Mouse (Mus musculus) kidney, adult 2 months (tissue): ENCODE measurements around the gene Dhrs4. TPM values are rescaled to one million over a fixed set of nuclear protein-coding genes. Genes with fewer than 3 reads are reported as not detected.

Experiments
- DNase-seq: peaks from one replicate; pipeline ENCODE4 v3.0.0; 2021
- H3K27ac ChIP-seq: fragments of 200-500 bp; 2 replicates; pipeline ENCODE4 v1.5.1; 2012; ENCODE audit warnings: low read depth, low read length, control low read depth, inconsistent platforms; ENCODE audit not compliant: insufficient read depth
- H3K27me3 ChIP-seq: fragments of 200-500 bp; replicated peaks from 2 replicates; pipeline ENCODE4 v1.6.1; 2012; ENCODE audit warnings: mild to moderate bottlenecking, moderate library complexity, low read length, inconsistent platforms; ENCODE audit not compliant: control insufficient read depth, insufficient read depth
- H3K36me3 ChIP-seq: fragments of 200-500 bp; 2 replicates; pipeline ENCODE4 v1.6.1; 2012; ENCODE audit warnings: mild to moderate bottlenecking, moderate library complexity, low read length, inconsistent platforms; ENCODE audit not compliant: control insufficient read depth, insufficient read depth
- H3K4me1 ChIP-seq: fragments of 200-500 bp; 2 replicates; pipeline ENCODE4 v1.6.1; 2011; ENCODE audit warnings: low read length; ENCODE audit not compliant: control insufficient read depth, insufficient read depth
- H3K4me3 ChIP-seq: fragments of 200-500 bp; 2 replicates; pipeline ENCODE4 v1.5.1; 2011; ENCODE audit warnings: mild to moderate bottlenecking, low read depth, low read length, control low read depth; ENCODE audit not compliant: insufficient read depth
- CTCF ChIP-seq: fragments of 200-500 bp; conservative IDR thresholded peaks from 2 replicates; pipeline ENCODE4 v1.5.1; 2011; ENCODE audit warnings: low read depth, mild to moderate bottlenecking, control low read depth, low read length, moderate library complexity, mixed read lengths; ENCODE audit not compliant: insufficient read depth, insufficient read length
- POLR2A ChIP-seq: fragments of 200-500 bp; IDR thresholded peaks from one replicate; pipeline ENCODE4 v1.6.1; 2011; ENCODE audit warnings: low read depth, low read length, control low read depth
- WGBS: fragments of 180-500 bp; shearing (Covaris S2); methylation state at CpG from one replicate; pipeline ENCODE4 v1.1.7; 2018; 5-methylcytosine and 5-hydroxymethylcytosine counted together
- polyA plus RNA-seq: library from polyadenylated mRNA; depleted of rRNA; stranded (reverse); fragments of >200 nt; gene quantifications from 2 replicates; pipeline ENCODE4 v1.2.3, GENCODE M21; 2012; rRNA removed

The Dhrs4 gene
- polyA plus RNA-seq, 1 experiment = 173 TPM

GRCm38 (mm10) chr14:55526674-55527073 lies 48.1 kb downstream of the Dhrs4 start:
- Histone ChIP-seq H3K27me3 (no peaks in the 10 kb centered on the region), H3K36me3 (no peaks in the 10 kb centered on the region), H3K4me1 (no peaks in the 10 kb centered on the region), H3K27ac (no peak overlapping the region), H3K4me3 (no peak overlapping the region)
- no peak for TF ChIP-seq CTCF
- TF ChIP-seq POLR2A = no peak
- WGBS = 83% methylated on average over 2 of the region's 2 CpGs
- no peak for DNase-seq

GRCm38 (mm10) chr14:55527940-55528339 lies 49.4 kb downstream of the Dhrs4 start:
- H3K4me1 ChIP-seq = no peaks in the 10 kb centered on the region
- no peaks in the 10 kb centered on the region for H3K27me3 ChIP-seq
- TF ChIP-seq CTCF = peak; percentile 45
- no peak for TF ChIP-seq POLR2A
- H3K4me3 ChIP-seq = no peak overlapping the region
- 16% methylated on average over 3 of the region's 3 CpGs for WGBS
- peak; percentile 58 for DNase-seq
- H3K36me3 ChIP-seq = no peaks in the 10 kb centered on the region
- no peak overlapping the region for H3K27ac ChIP-seq

DNA sequence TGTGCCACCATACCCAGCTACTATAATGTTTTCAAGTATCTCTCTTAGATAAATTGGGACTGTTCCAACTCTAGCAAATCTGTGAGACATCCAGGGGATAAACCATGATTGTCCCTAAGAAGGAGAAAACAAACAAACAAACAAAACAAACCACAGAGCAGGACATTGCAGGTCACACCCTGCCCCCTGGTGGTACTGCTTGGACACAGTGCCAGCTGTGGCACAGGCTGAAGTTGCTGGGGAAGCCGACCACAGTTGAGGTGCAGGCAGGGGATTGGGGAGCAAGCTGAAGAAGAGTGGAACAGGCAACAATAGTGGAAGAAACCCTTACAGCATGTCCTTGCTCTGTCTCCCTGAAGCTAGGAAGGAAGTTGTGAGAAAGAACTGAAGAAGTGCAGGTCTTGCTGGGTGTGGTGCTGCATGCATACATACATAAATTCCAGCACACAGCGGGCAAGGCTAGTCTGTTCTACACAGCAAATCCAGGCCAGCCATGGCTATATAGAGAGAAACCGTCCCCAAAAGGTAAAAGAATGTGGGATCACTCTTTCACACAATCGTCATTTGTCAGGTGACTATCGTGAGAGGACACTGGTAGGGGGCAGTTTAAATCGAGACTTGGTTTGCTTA lies 57.7 kb downstream of the Dhrs4 start:
- WGBS = 55% methylated on average over 6 of the region's 6 CpGs
- DNase-seq = peak; percentile 52
- H3K4me3 ChIP-seq = no peak overlapping the region
- H3K4me1 ChIP-seq = no peaks in the 10 kb centered on the region
- H3K36me3 ChIP-seq = no peaks in the 10 kb centered on the region
- TF ChIP-seq POLR2A (no peak), CTCF (peak; percentile 79)
- no peak overlapping the region for H3K27ac ChIP-seq
- no peaks in the 10 kb centered on the region for H3K27me3 ChIP-seq

Other genes with a start within 250 kb of the Dhrs4 start
- gene Carmil3, start 11.9 kb downstream of the Dhrs4 start, polyA plus RNA-seq = 3.5 and 3.8 TPM in 2 replicates
- 0.11 and 0.22 TPM in 2 replicates for gene Cpne6, start 31.7 kb downstream of the Dhrs4 start, polyA plus RNA-seq
- not detected in 2 replicates for gene Nrl, start 46.2 kb downstream of the Dhrs4 start, polyA plus RNA-seq
- 22.9 and 27.4 TPM in 2 replicates for gene Pck2, start 61.5 kb downstream of the Dhrs4 start, polyA plus RNA-seq
- 223 and 243 TPM in 2 replicates for gene Dcaf11, start 81.2 kb downstream of the Dhrs4 start, polyA plus RNA-seq
- gene A730061H03Rik, start 81.6 kb downstream of the Dhrs4 start, polyA plus RNA-seq = 0.75 and 1.4 TPM in 2 replicates
- gene Fitm1, start 96.9 kb downstream of the Dhrs4 start, polyA plus RNA-seq = 115 and 116 TPM in 2 replicates
- gene Psme1, start 99.4 kb downstream of the Dhrs4 start, polyA plus RNA-seq = 60.5 and 77.5 TPM in 2 replicates
- 21.9 and 24.9 TPM in 2 replicates for gene Emc9, start 106.5 kb downstream of the Dhrs4 start, polyA plus RNA-seq
- 53.1 and 60.2 TPM in 2 replicates for gene Psme2, start 112.4 kb downstream of the Dhrs4 start, polyA plus RNA-seq
- 27.0 and 27.6 TPM in 2 replicates for gene Rnf31, start 113.0 kb downstream of the Dhrs4 start, polyA plus RNA-seq
- gene Irf9, start 124.8 kb downstream of the Dhrs4 start, polyA plus RNA-seq = 36.9 and 39.9 TPM in 2 replicates
- 11.4 and 13.3 TPM in 2 replicates for gene Rec8, start 139.3 kb downstream of the Dhrs4 start, polyA plus RNA-seq
- gene Ipo4, start 157.2 kb downstream of the Dhrs4 start, polyA plus RNA-seq = 69.7 and 84.9 TPM in 2 replicates
- gene Gm49378, start 159.1 kb downstream of the Dhrs4 start, polyA plus RNA-seq = 3.2 and 4.0 TPM in 2 replicates
- gene Tm9sf1, start 165.0 kb downstream of the Dhrs4 start, polyA plus RNA-seq = 109 and 110 TPM in 2 replicates
- 0.67 and 0.79 TPM in 2 replicates for gene Tssk4, start 171.4 kb downstream of the Dhrs4 start, polyA plus RNA-seq
- 22.4 and 27.2 TPM in 2 replicates for gene Mdp1, start 181.8 kb downstream of the Dhrs4 start, polyA plus RNA-seq
- 18.7 and 21.7 TPM in 2 replicates for gene Gmpr2, start 193.2 kb downstream of the Dhrs4 start, polyA plus RNA-seq
- gene Nedd8, start 193.4 kb downstream of the Dhrs4 start, polyA plus RNA-seq = 321 and 438 TPM in 2 replicates
- gene Tinf2, start 203.1 kb downstream of the Dhrs4 start, polyA plus RNA-seq = 9.9 and 10.2 TPM in 2 replicates
- gene Tgm1, start 235.2 kb downstream of the Dhrs4 start, polyA plus RNA-seq = 29.6 and 30.1 TPM in 2 replicates
- 70.0 and 86.9 TPM in 2 replicates for gene Rabggta, start 243.5 kb downstream of the Dhrs4 start, polyA plus RNA-seq